Mouse (Mus musculus) embryonic facial prominence, embryonic 13.5 days (tissue): Measurements from ENCODE around the gene Eif2b5. TPM values are rescaled to one million over a fixed set of nuclear protein-coding genes. Genes with fewer than 3 reads are reported as not detected.

Experiments used
- ATAC-seq: fragments of 200-750 bp; cut with Nextera tagmentation; 2 replicates; pipeline ENCODE4 v1.8.0; 2017; ENCODE audit warnings: low read depth; ENCODE audit not compliant: insufficient number of reproducible peaks, insufficient read depth, low FRiP score, low TSS enrichment
- H3K27ac ChIP-seq: fragments of 300-500 bp; sonication (generic); 2 replicates; pipeline ENCODE4 v1.5.1; 2015; ENCODE audit warnings: moderate library complexity, mild to moderate bottlenecking, inconsistent platforms
- H3K27me3 ChIP-seq: fragments of 300-500 bp; sonication (generic); 2 replicates; pipeline ENCODE4 v1.6.1; 2015; ENCODE audit warnings: mild to moderate bottlenecking, inconsistent platforms
- H3K36me3 ChIP-seq: fragments of 300-500 bp; sonication (generic); 2 replicates; pipeline ENCODE4 v1.6.1; 2015; ENCODE audit warnings: mild to moderate bottlenecking, inconsistent platforms
- H3K4me1 ChIP-seq: fragments of 300-500 bp; sonication (generic); 2 replicates; pipeline ENCODE4 v1.6.1; 2015; ENCODE audit warnings: inconsistent platforms
- H3K4me2 ChIP-seq: fragments of 300-500 bp; sonication (generic); 2 replicates; pipeline ENCODE4 v1.6.1; 2015; ENCODE audit warnings: moderate library complexity, mild to moderate bottlenecking, inconsistent platforms
- H3K4me3 ChIP-seq: fragments of 300-500 bp; sonication (generic); 2 replicates; pipeline ENCODE4 v1.5.1; 2015; ENCODE audit warnings: mild to moderate bottlenecking, inconsistent platforms
- H3K9ac ChIP-seq: fragments of 300-500 bp; sonication (generic); 2 replicates; pipeline ENCODE4 v1.6.1; 2015; ENCODE audit warnings: mild to moderate bottlenecking, inconsistent platforms
- H3K9me3 ChIP-seq: fragments of 300-500 bp; sonication (generic); 2 replicates; pipeline ENCODE4 v1.6.1; 2016; ENCODE audit warnings: inconsistent platforms
- WGBS: fragments of 180-500 bp; shearing (Covaris S2); methylation state at CpG from one replicate; pipeline ENCODE4 v1.1.7; 2015; ENCODE audit warnings: mixed read lengths; 5-methylcytosine and 5-hydroxymethylcytosine counted together
- polyA plus RNA-seq: library from polyadenylated mRNA; unstranded; fragments of >200 nt; fragmentation: Nextera tagmentation; extraction: Ambion mirVana; gene quantifications from 2 replicates; pipeline ENCODE4 v1.2.1, GENCODE M21; 2015

The Eif2b5 gene
- polyA plus RNA-seq, 1 experiment from 2014 or later: 114 TPM

DNA sequence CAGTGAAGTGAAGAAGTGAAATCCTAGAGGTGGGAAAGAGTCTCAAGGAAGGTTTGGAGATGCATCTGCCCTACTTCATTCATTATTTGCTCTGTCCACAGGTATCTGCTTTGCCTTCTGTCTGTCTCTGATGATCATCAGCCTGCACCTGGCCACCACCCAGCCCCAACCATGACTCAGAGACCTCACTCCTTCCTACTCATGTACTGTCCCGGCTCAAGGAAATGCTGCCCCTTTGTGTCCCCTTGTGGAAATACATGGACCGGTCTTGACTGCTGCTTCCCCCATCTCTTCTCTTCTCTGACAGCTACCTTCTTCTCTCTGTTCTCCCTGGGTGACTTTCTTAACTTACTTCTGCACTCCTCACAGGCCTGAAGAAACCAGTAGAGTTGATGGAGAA, 8.0 kb upstream of the Eif2b5 start:
- no peak overlapping the region for H3K4me3 ChIP-seq
- no peaks in the 10 kb centered on the region for H3K4me1 ChIP-seq
- H3K4me2 ChIP-seq: no peak overlapping the region
- no peak for ATAC-seq
- H3K9me3 ChIP-seq: no peaks in the 10 kb centered on the region
- no peak overlapping the region for H3K9ac ChIP-seq
- H3K27me3 ChIP-seq: no peaks in the 10 kb centered on the region
- H3K27ac ChIP-seq: no peak overlapping the region
- WGBS: 50% methylated on average over 2 of the region's 2 CpGs
- no peaks in the 10 kb centered on the region for H3K36me3 ChIP-seq

DNA sequence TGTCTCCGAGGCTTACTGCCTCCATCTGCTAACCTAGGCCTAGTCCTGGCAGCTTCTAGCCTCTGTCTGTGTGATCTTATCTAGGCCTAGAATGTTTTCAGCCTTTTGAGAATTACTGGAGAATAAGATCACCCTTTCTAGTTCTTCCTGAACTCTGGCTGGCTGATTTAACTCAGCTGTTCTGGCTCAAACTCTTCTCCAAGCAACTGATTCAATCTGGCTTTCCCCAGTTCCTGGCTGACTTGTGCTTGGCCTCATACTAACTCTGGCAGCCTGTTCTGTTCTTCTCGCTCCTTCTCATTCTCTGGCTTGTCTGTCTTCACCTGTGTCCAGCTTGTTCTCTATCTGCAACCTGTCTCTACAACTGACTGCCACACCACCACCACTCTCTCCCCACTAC, 7.3 kb upstream of the Eif2b5 start:
- ATAC-seq: no peak

DNA sequence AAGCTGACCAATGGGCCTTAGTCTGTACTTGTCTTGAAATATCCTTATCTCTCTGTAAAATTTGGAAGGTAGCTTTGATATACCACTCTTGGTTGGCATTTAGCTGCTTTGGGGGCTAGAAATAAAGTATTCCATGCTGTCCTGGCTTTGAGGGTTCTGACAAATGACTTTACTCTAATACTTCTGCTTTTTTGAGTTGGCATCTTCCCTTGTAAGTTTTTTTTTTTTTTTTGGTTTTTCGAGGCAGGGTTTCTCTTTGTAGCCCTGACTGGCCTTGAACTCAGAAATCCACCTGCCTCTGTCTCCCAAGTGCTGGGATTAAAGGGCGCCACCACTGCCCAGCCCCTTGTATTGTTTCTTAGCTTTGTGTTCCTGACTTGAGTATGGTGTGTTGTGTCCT, 5.2 kb upstream of the Eif2b5 start:
- no peaks in the 10 kb centered on the region for H3K27me3 ChIP-seq
- no peak overlapping the region for H3K27ac ChIP-seq
- ATAC-seq: no peak
- H3K4me1 ChIP-seq: peaks cover 5% of the 10 kb centered on the region
- H3K4me2 ChIP-seq: no peak overlapping the region
- H3K9ac ChIP-seq: no peak overlapping the region
- H3K36me3 ChIP-seq: no peaks in the 10 kb centered on the region
- no peak overlapping the region for H3K4me3 ChIP-seq
- no peaks in the 10 kb centered on the region for H3K9me3 ChIP-seq
- 80% methylated on average over 2 of the region's 2 CpGs for WGBS

More for the DNA sequence above, 7.3 kb upstream of the Eif2b5 start:
- no peak overlapping the region for H3K9ac ChIP-seq
- H3K9me3 ChIP-seq: no peaks in the 10 kb centered on the region
- no peak overlapping the region for H3K4me2 ChIP-seq
- no peak overlapping the region for H3K4me3 ChIP-seq
- no peaks in the 10 kb centered on the region for H3K4me1 ChIP-seq
- H3K36me3 ChIP-seq: no peaks in the 10 kb centered on the region
- no peaks in the 10 kb centered on the region for H3K27me3 ChIP-seq
- H3K27ac ChIP-seq: no peak overlapping the region
- 68% methylated on average over 2 of the region's 2 CpGs for WGBS

DNA sequence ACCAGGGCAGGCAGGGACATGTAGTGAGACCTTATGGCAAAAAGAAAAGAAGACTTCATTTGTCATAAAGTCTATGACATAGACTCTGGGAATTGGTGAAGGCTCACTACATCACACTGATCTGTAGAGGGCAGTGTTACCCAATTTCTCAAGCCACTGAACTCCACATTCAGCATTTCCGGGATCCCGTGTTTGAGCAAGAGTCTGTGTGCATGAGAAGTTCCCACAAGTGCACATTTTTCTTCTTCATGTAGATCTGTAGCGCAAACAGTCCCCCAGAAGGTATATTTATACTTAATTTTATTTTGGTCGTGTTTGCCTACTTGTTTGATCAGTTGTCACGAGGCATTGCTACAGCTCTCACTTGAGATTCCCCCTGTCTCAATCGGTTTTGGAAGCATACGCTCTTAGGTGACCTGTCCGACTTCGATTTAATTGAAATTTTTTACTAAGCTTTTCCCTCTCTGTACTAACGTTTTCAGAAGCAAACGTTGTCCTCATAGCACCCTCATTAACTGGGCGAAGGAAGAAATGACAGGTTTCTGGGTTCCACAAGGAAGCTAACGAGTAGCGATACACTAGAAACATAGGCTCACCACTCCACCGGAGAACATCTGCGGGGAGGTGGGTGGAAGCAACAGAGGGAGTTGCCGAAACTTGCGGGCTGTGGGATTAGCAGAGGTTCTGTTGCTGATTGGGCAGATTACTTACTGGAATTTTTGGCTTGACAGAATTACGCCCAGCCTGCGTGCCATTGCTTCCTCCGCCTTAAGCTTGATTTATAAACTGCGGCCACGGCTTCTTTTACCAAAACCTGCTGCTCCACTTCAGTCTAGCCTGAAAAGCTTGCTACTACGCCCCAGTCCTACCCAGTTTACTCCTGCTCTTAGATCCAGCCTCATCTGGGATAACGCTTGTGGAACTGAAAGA, 1.7 kb upstream of the Eif2b5 start:
- Histone ChIP-seq H3K27me3 (no peaks in the 10 kb centered on the region), H3K4me3 (peak overlapping the region; percentile 35), H3K4me1 (peaks cover 15% of the 10 kb centered on the region), H3K27ac (0 out of 2 replicates have a peak overlapping the region, but pooled peaks have one; percentile 4), H3K4me2 (peak overlapping the region; percentile 65), H3K9me3 (no peaks in the 10 kb centered on the region), H3K9ac (peak overlapping the region; percentile 53; the same call in 1 of the 2 replicates), H3K36me3 (peaks cover 14% of the 10 kb centered on the region)
- peak; percentile 22; the same call in 1 of the 2 replicates for ATAC-seq
- 18% methylated on average over 25 of the region's 25 CpGs for WGBS

DNA sequence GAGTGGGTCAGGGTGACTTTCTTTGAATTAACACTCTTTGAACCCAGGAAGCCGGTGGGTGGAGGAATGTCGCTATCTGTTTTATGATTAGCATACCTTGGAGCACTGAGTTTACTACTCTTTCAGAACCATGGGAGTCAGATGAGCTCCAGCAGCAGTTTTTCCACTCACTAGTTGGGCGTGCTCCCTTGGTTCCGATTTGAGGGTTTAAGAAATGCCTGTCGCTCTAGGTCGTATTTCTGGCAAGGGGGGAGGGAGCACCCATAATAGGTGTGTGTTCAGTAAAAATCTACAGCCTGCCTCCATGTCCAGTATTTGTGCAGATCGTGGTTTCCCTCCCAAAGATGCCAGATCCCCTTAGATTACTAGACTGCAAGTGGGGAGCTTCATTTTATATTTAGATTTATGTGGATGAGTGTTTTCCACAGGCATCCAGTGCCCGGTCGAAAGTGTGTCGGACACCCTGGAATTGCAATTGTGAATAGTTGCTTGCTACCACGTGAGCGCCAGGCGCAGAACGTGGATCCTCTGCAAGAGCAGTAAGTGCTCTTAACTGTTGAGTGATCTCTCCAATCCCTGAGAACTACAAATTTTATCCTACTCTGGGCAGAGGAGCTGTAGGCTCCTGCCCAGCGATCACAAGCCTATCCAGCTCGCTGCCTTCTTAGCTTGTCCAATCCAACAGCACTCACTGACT, 489 bp upstream of the Eif2b5 start:
- peaks cover 15% of the 10 kb centered on the region for H3K4me1 ChIP-seq
- peaks cover 26% of the 10 kb centered on the region for H3K36me3 ChIP-seq
- H3K27me3 ChIP-seq: no peaks in the 10 kb centered on the region
- 11% methylated on average over 16 of the region's 16 CpGs for WGBS
- H3K4me3 ChIP-seq: peak overlapping the region; percentile 93
- H3K4me2 ChIP-seq: peak overlapping the region; percentile 89
- ATAC-seq: no peak
- peak overlapping the region; percentile 87 for H3K27ac ChIP-seq
- no peaks in the 10 kb centered on the region for H3K9me3 ChIP-seq
- H3K9ac ChIP-seq: peak overlapping the region; percentile 94

DNA sequence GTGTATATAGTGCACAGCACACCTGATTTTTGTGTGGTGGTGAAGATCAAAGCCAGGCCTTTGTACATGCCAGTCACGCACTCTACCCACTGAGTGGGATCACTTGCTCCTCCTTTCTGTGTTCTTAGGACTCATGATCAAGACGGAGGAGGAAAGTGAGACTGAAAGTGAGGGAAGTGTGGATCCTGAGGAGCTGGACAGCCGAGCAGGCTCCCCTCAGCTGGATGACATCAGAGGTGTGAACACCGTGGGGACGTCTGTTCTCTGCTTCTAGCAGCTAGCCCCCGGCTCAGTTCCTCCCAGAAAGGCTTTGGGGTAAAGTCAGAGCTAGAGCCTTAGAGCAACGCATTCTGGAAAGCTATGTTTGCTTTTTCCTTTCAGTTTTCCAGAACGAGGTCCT, 7.4 kb downstream of the Eif2b5 start:
- H3K4me1 ChIP-seq: no peaks in the 10 kb centered on the region
- H3K27me3 ChIP-seq: no peaks in the 10 kb centered on the region
- H3K27ac ChIP-seq: no peak overlapping the region
- 87% methylated on average over 8 of the region's 8 CpGs for WGBS
- ATAC-seq: no peak
- H3K4me3 ChIP-seq: no peak overlapping the region
- no peaks in the 10 kb centered on the region for H3K9me3 ChIP-seq
- peaks cover 98% of the 10 kb centered on the region for H3K36me3 ChIP-seq
- no peak overlapping the region for H3K4me2 ChIP-seq
- no peak overlapping the region for H3K9ac ChIP-seq

DNA sequence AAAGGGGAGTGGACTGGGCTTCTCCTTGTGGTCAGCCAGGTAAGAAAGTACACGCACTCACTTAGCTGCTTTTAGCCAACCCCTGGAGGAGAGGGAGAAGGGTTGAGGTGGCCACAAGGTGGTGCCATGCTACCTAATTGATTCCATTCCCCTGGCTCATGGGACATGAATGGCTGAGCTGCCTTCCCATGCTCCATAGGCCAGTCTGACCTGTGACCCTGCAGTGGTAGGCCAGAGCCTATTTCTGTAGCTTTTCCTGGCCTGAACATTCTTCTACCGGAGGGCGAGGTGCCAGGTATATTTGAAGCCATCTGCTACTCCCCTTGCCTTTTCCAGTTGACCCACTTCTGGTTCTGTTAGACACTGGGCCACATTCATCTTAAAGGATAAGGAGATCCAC, 10.7 kb downstream of the Eif2b5 start:
- Histone ChIP-seq H3K27me3 (no peaks in the 10 kb centered on the region), H3K4me1 (no peaks in the 10 kb centered on the region), H3K36me3 (peaks cover 73% of the 10 kb centered on the region), H3K4me3 (no peak overlapping the region), H3K9ac (no peak overlapping the region), H3K27ac (no peak overlapping the region), H3K9me3 (no peaks in the 10 kb centered on the region), H3K4me2 (no peak overlapping the region)
- no peak for ATAC-seq
- 73% methylated on average over 3 of the region's 3 CpGs for WGBS

DNA sequence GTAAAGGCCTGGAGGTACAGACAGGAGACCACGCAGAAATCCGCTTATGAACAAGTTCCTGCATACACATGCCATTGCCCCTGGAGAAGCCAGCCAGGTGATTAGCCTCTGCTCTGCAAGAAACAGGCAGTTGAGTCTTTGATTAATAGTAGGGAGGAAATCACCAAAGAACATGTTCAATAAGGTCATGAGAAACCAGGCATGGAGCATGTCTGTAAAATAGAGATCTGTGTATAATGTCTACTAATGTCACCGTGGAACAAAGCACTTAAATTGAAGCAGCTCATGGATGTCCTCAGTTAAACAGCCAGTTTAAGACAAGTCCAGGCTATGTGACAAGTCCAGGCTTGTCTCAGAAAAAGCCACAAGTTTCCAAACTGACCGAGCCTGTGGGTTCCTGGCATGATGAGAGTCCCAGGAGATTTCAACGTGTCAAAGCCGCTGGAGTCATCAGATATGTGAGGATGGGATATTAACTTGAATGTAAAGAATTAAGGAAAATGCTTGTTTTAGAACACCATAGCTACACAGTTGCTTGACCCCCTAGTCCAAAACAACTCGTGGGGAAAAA, 12.7 kb downstream of the Eif2b5 start:
- H3K9ac ChIP-seq: no peak overlapping the region
- H3K4me2 ChIP-seq: no peak overlapping the region
- no peak overlapping the region for H3K27ac ChIP-seq
- H3K9me3 ChIP-seq: no peaks in the 10 kb centered on the region
- no peak overlapping the region for H3K4me3 ChIP-seq
- peaks cover 5% of the 10 kb centered on the region; the same call in 1 of the 2 replicates for H3K4me1 ChIP-seq
- no peak for ATAC-seq
- H3K36me3 ChIP-seq: peaks cover 53% of the 10 kb centered on the region
- WGBS: 78% methylated on average over 7 of the region's 7 CpGs
- no peaks in the 10 kb centered on the region for H3K27me3 ChIP-seq

DNA sequence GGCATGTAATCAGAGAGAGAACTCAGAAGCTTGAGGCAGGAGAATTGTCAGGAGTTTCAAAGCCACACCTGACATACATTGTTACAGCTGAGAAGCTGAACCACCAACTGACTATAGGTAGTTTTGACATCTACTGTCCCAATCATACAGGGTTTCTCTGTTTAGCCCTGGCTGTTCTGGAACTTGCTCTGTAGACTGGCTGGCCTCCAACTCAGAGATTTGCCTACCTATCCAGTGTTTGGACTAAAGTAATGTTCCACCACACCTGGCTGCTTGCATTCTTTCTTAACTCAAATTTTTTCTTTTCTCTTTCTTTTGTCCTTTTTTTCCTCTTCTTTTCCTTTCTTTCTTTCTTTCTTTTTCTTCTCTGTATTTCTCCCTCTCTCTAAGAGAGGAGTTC, 17.4 kb downstream of the Eif2b5 start:
- Histone ChIP-seq H3K4me2 (peak overlapping the region; percentile 91), H3K27me3 (no peaks in the 10 kb centered on the region), H3K9ac (peak overlapping the region; percentile 99), H3K4me3 (peak overlapping the region; percentile 87), H3K36me3 (peaks cover 26% of the 10 kb centered on the region), H3K27ac (peak overlapping the region; percentile 93), H3K4me1 (peaks cover 26% of the 10 kb centered on the region), H3K9me3 (no peaks in the 10 kb centered on the region)
- ATAC-seq: no peak

DNA sequence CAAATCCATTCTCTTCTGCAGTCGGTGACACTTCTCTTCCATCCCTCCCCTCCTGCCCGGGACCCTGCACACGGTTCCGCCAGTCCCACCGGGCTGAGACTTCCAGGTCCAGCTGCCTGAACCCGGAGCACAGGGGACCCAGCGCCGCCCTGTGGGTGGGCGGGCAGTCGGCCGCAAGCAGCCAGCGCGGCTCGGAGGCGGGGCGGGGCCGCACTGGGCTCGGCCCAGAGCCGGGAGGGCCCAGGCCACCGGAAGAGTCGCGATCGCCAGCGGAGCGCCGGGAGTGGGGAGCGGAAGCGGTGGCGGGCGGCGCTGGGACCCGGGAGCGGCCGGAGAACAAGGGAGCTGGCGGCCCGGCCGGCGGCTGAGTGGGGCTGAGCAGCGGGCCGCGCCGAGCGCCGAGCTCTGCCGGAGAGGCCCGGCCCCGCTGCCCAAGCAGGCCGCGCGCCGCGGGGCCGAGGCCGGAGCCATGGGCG, 18.1 kb downstream of the Eif2b5 start, which contains the start of gene Dvl3:
TSS of gene Dvl3 (plus strand) at position 257 of the 476 bp plus-strand sequence.
- Histone ChIP-seq H3K9me3 (no peaks in the 10 kb centered on the region), H3K4me2 (peak within 1 kb of the TSS; percentile 91), H3K4me3 (peak within 1 kb of the TSS; percentile 87), H3K9ac (peak within 1 kb of the TSS; percentile 99), H3K4me1 (peaks cover 26% of the 10 kb centered on the region), H3K27ac (peak within 1 kb of the TSS; percentile 93), H3K36me3 (peaks cover 26% of the 10 kb centered on the region), H3K27me3 (no peaks in the 10 kb centered on the region)
- 0% methylated on average over 41 of the region's 55 CpGs for WGBS
- peak; percentile 93 for ATAC-seq

DNA sequence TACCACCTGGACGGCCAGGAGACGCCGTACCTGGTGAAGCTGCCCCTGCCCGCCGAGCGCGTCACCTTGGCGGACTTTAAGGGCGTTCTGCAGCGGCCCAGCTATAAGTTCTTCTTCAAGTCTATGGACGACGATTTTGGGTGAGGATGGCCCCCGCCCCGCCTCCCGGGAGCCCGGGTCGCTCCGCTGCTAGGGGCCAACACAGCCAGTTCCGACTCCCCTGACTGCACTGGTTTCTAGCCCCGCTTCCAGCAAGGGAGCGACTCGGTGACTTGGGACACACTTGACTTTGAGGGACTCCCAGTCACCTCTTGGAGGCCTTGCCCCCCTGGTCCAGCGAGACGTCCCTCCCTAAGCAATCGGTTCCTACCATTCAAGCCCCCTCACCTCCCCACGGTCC, 18.6 kb downstream of the Eif2b5 start:
- peak; percentile 7 for ATAC-seq
- H3K36me3 ChIP-seq: peaks cover 30% of the 10 kb centered on the region
- H3K4me2 ChIP-seq: peak overlapping the region; percentile 91
- H3K27ac ChIP-seq: peak overlapping the region; percentile 93
- peaks cover 26% of the 10 kb centered on the region for H3K4me1 ChIP-seq
- H3K9ac ChIP-seq: peak overlapping the region; percentile 99
- 0% methylated on average over 26 of the region's 26 CpGs for whole genome bisulfite sequencing
- H3K27me3 ChIP-seq: no peaks in the 10 kb centered on the region
- H3K4me3 ChIP-seq: peak overlapping the region; percentile 87
- H3K9me3 ChIP-seq: no peaks in the 10 kb centered on the region
